Mouse (Mus musculus): ENCODE data around the gene Adamts13. TPM values are rescaled to one million over a fixed set of nuclear protein-coding genes. Genes with fewer than 3 reads are reported as not detected.
A peak's percentile ranks its signal among the peaks of the same experiment; 100 is the strongest.

The Adamts13 gene
- polyA plus RNA-seq, 1 experiment from 2014 or later, result not detected

- no peak overlapping the region for H3K9ac ChIP-seq (ENCODE audit: low read length)
- ATAC-seq (ENCODE audit: insufficient number of reproducible peaks, insufficient read depth, low FRiP score, low read depth), result no peak
- H3K4me1 ChIP-seq (ENCODE audit: control insufficient read depth in 2 of 2, insufficient read depth in 2 of 2, low read length in 2 of 2), result peaks cover 0 to 5% of the 10 kb centered on the region in 2 experiments; a peak in 1 of 4 replicates
- 6% methylated on average over 1 of the region's 1 CpGs for WGBS
- no peaks in the 10 kb centered on the region for H3K27me3 ChIP-seq (ENCODE audit: control insufficient read depth, insufficient read depth, low read length)
- no peaks in the 10 kb centered on the region for H3K36me3 ChIP-seq (ENCODE audit: control insufficient read depth, insufficient read depth, low read length)
- H3K4me2 ChIP-seq (ENCODE audit: low read length), result no peak overlapping the region
- no peak overlapping the region for H3K27ac ChIP-seq (replicated peaks in 1 of 2; ENCODE audit: control insufficient read depth in 1 of 2, insufficient read depth in 1 of 2, low read depth in 2 of 2, low read length in 2 of 2)
- no peaks in the 10 kb centered on the region for H3K9me3 ChIP-seq (ENCODE audit: control insufficient read depth, low read length)
- H3K4me3 ChIP-seq (ENCODE audit: control insufficient read depth in 1 of 2, insufficient read depth in 1 of 2, low read depth in 1 of 2, low read length in 2 of 2), result no peak overlapping the region
Observed at GRCm38 (mm10) chr2:27039286-27039685, 66.1 kb downstream of the Adamts13 start.

GRCm38 (mm10) chr2:27042131-27042844, 69.1 kb downstream of the Adamts13 start:
- Histone ChIP-seq H3K4me3 (ENCODE audit: control insufficient read depth in 1 of 2, insufficient read depth in 1 of 2, low read depth in 1 of 2, low read length in 2 of 2) (no peak overlapping the region), H3K27me3 (ENCODE audit: control insufficient read depth, insufficient read depth, low read length) (no peaks in the 10 kb centered on the region), H3K36me3 (ENCODE audit: control insufficient read depth, insufficient read depth, low read length) (no peaks in the 10 kb centered on the region), H3K4me1 (ENCODE audit: control insufficient read depth in 2 of 2, insufficient read depth in 2 of 2, low read length in 2 of 2) (peaks cover 0 to 5% of the 10 kb centered on the region in 2 experiments; a peak in 1 of 4 replicates), H3K27ac (replicated peaks in 1 of 2; ENCODE audit: control insufficient read depth in 1 of 2, insufficient read depth in 1 of 2, low read depth in 2 of 2, low read length in 2 of 2) (no peak overlapping the region), H3K9me3 (ENCODE audit: control insufficient read depth, low read length) (no peaks in the 10 kb centered on the region), H3K4me2 (ENCODE audit: low read length) (no peak overlapping the region), H3K9ac (ENCODE audit: low read length) (no peak overlapping the region)
- WGBS, result 71% methylated on average over 8 of the region's 8 CpGs
- no peak for ATAC-seq (ENCODE audit: insufficient number of reproducible peaks, insufficient read depth, low FRiP score, low read depth)

GRCm38 (mm10) chr2:27043461-27043860, 70.2 kb downstream of the Adamts13 start:
- Histone ChIP-seq H3K4me1 (ENCODE audit: control insufficient read depth in 2 of 2, insufficient read depth in 2 of 2, low read length in 2 of 2) (peaks cover 0 to 5% of the 10 kb centered on the region in 2 experiments; a peak in 1 of 4 replicates), H3K27ac (replicated peaks in 1 of 2; ENCODE audit: control insufficient read depth in 1 of 2, insufficient read depth in 1 of 2, low read depth in 2 of 2, low read length in 2 of 2) (no peak overlapping the region), H3K36me3 (ENCODE audit: control insufficient read depth, insufficient read depth, low read length) (no peaks in the 10 kb centered on the region), H3K4me2 (ENCODE audit: low read length) (no peak overlapping the region), H3K4me3 (ENCODE audit: control insufficient read depth in 1 of 2, insufficient read depth in 1 of 2, low read depth in 1 of 2, low read length in 2 of 2) (no peak overlapping the region), H3K9ac (ENCODE audit: low read length) (no peak overlapping the region), H3K27me3 (ENCODE audit: control insufficient read depth, insufficient read depth, low read length) (no peaks in the 10 kb centered on the region), H3K9me3 (ENCODE audit: control insufficient read depth, low read length) (no peaks in the 10 kb centered on the region)
- peak; percentile 62; the same call in 1 of the 2 replicates for ATAC-seq (ENCODE audit: insufficient number of reproducible peaks, insufficient read depth, low FRiP score, low read depth)
- WGBS, result 23% methylated on average over 3 of the region's 3 CpGs

GRCm38 (mm10) chr2:27044166-27044565, 71.0 kb downstream of the Adamts13 start:
- no peak overlapping the region for H3K4me3 ChIP-seq (ENCODE audit: control insufficient read depth in 1 of 2, insufficient read depth in 1 of 2, low read depth in 1 of 2, low read length in 2 of 2)
- H3K4me2 ChIP-seq (ENCODE audit: low read length), result no peak overlapping the region
- H3K27ac ChIP-seq (replicated peaks in 1 of 2; ENCODE audit: control insufficient read depth in 1 of 2, insufficient read depth in 1 of 2, low read depth in 2 of 2, low read length in 2 of 2), result no peak overlapping the region
- WGBS, result 65% methylated on average over 4 of the region's 4 CpGs
- H3K9ac ChIP-seq (ENCODE audit: low read length), result no peak overlapping the region; the same call in 1 of the 2 replicates
- H3K9me3 ChIP-seq (ENCODE audit: control insufficient read depth, low read length), result no peaks in the 10 kb centered on the region
- H3K4me1 ChIP-seq (ENCODE audit: control insufficient read depth in 2 of 2, insufficient read depth in 2 of 2, low read length in 2 of 2), result peaks cover 0 to 5% of the 10 kb centered on the region in 2 experiments; a peak in 1 of 4 replicates
- H3K36me3 ChIP-seq (ENCODE audit: control insufficient read depth, insufficient read depth, low read length), result no peaks in the 10 kb centered on the region
- no peak for ATAC-seq (ENCODE audit: insufficient number of reproducible peaks, insufficient read depth, low FRiP score, low read depth)
- H3K27me3 ChIP-seq (ENCODE audit: control insufficient read depth, insufficient read depth, low read length), result no peaks in the 10 kb centered on the region

- Histone ChIP-seq H3K36me3 (ENCODE audit: control insufficient read depth, insufficient read depth, low read length) (no peaks in the 10 kb centered on the region), H3K27ac (replicated peaks in 1 of 2; ENCODE audit: control insufficient read depth in 1 of 2, insufficient read depth in 1 of 2, low read depth in 2 of 2, low read length in 2 of 2) (no peak overlapping the region), H3K4me3 (ENCODE audit: control insufficient read depth in 1 of 2, insufficient read depth in 1 of 2, low read depth in 1 of 2, low read length in 2 of 2) (no peak overlapping the region), H3K4me1 (ENCODE audit: control insufficient read depth in 2 of 2, insufficient read depth in 2 of 2, low read length in 2 of 2) (peaks cover 0 to 5% of the 10 kb centered on the region in 2 experiments; a peak in 1 of 4 replicates), H3K27me3 (ENCODE audit: control insufficient read depth, insufficient read depth, low read length) (no peaks in the 10 kb centered on the region), H3K9me3 (ENCODE audit: control insufficient read depth, low read length) (no peaks in the 10 kb centered on the region), H3K9ac (ENCODE audit: low read length) (no peak overlapping the region), H3K4me2 (ENCODE audit: low read length) (no peak overlapping the region)
- 70% methylated on average over 3 of the region's 3 CpGs for WGBS
- ATAC-seq (ENCODE audit: insufficient number of reproducible peaks, insufficient read depth, low FRiP score, low read depth), result no peak
Observed at GRCm38 (mm10) chr2:27044641-27045040, 71.4 kb downstream of the Adamts13 start.

GRCm38 (mm10) chr2:27045979-27046770, 73.0 kb downstream of the Adamts13 start:
- Histone ChIP-seq H3K27ac (replicated peaks in 1 of 2; ENCODE audit: control insufficient read depth in 1 of 2, insufficient read depth in 1 of 2, low read depth in 2 of 2, low read length in 2 of 2) (no peak overlapping the region), H3K9me3 (ENCODE audit: control insufficient read depth, low read length) (no peaks in the 10 kb centered on the region), H3K36me3 (ENCODE audit: control insufficient read depth, insufficient read depth, low read length) (no peaks in the 10 kb centered on the region), H3K4me3 (ENCODE audit: control insufficient read depth in 1 of 2, insufficient read depth in 1 of 2, low read depth in 1 of 2, low read length in 2 of 2) (no peak overlapping the region), H3K4me2 (ENCODE audit: low read length) (no peak overlapping the region), H3K4me1 (ENCODE audit: control insufficient read depth in 2 of 2, insufficient read depth in 2 of 2, low read length in 2 of 2) (peaks cover 0 to 5% of the 10 kb centered on the region in 2 experiments; a peak in 1 of 4 replicates), H3K9ac (ENCODE audit: low read length) (no peak overlapping the region), H3K27me3 (ENCODE audit: control insufficient read depth, insufficient read depth, low read length) (no peaks in the 10 kb centered on the region)
- ATAC-seq (ENCODE audit: insufficient number of reproducible peaks, insufficient read depth, low FRiP score, low read depth), result no peak
- 69% methylated on average over 8 of the region's 8 CpGs for WGBS

- no peak overlapping the region for H3K27ac ChIP-seq (replicated peaks in 1 of 2; ENCODE audit: control insufficient read depth in 1 of 2, insufficient read depth in 1 of 2, low read depth in 2 of 2, low read length in 2 of 2)
- no peak overlapping the region for H3K4me3 ChIP-seq (ENCODE audit: control insufficient read depth in 1 of 2, insufficient read depth in 1 of 2, low read depth in 1 of 2, low read length in 2 of 2)
- H3K4me1 ChIP-seq (ENCODE audit: control insufficient read depth in 2 of 2, insufficient read depth in 2 of 2, low read length in 2 of 2), result no peaks in the 10 kb centered on the region
- no peaks in the 10 kb centered on the region for H3K27me3 ChIP-seq (ENCODE audit: control insufficient read depth, insufficient read depth, low read length)
- no peaks in the 10 kb centered on the region for H3K36me3 ChIP-seq (ENCODE audit: control insufficient read depth, insufficient read depth, low read length)
- no peak overlapping the region for H3K4me2 ChIP-seq (ENCODE audit: low read length)
- 56% methylated on average over 6 of the region's 6 CpGs for WGBS
- no peak overlapping the region for H3K9ac ChIP-seq (ENCODE audit: low read length)
- no peak for ATAC-seq (ENCODE audit: insufficient number of reproducible peaks, insufficient read depth, low FRiP score, low read depth)
- no peaks in the 10 kb centered on the region for H3K9me3 ChIP-seq (ENCODE audit: control insufficient read depth, low read length)
Observed at GRCm38 (mm10) chr2:27049408-27049807, 76.2 kb downstream of the Adamts13 start.
